Mouse (Mus musculus): ENCODE measurements around the gene Acnat1.

DNA sequence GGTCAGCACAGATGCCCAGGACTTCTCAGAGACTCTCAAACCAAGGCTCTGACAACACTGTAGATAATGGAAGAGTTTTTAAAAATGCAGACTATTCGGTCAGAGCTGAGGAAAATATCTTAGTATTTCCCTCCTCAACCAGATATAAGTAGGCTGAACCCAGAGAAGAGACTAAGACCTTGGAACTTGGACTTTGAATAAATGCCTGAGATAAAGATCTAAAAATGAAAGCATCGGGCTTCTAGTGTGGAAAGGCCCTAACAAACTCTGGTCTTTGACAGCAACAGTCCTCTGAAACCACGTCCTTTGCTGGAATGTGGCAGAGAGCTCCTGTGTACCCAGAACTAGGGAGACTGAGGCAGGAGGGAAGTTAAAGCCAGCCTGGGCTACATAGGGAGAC, 32.7 kb upstream of the Acnat1 start, which contains the start of gene Baat:
- TF ChIP-seq POLR2A (IDR thresholded peaks at IDR 0.05; ENCODE audit: borderline replicate concordance, insufficient read depth, low read length) (no peak), CTCF (IDR thresholded peaks at IDR 0.05; ENCODE audit: borderline replicate concordance, insufficient read depth, low read depth, low read length) (no peak)

Measured in cerebellum, adult 2 months (tissue).